Mouse (Mus musculus) MEL (cell line): ENCODE measurements around the gene C730034F03Rik. TPM values are rescaled to one million over a fixed set of nuclear protein-coding genes. Genes with fewer than 3 reads are reported as not detected.
A peak's percentile ranks its signal among the peaks of the same experiment; 100 is the strongest.

Experiments
- DNase-seq: peaks from one replicate; pipeline ENCODE4 v3.0.0; 2011; ENCODE audit warnings: low read depth, low spot score
- H3K27ac ChIP-seq: 2 replicates; pipeline ENCODE4 v1.5.1; 2012; ENCODE audit warnings: low read depth, mild to moderate bottlenecking, control low read depth, low read length, moderate library complexity; ENCODE audit not compliant: control insufficient read depth
- H3K27me3 ChIP-seq, 2 experiments: fragments of 150-350 bp in 1 of 2; sonication (generic) in 1 of 2; 2 replicates each; pipeline ENCODE4 v1.6.1; 2012; ENCODE audit warnings: low read length in 2 of 2, mild to moderate bottlenecking in 2 of 2, improper control_type of control experiment in 1 of 2, moderate library complexity in 1 of 2; ENCODE audit not compliant: insufficient read depth in 2 of 2, control insufficient read depth in 1 of 2
- H3K36me3 ChIP-seq, 2 experiments: 2 replicates each; pipeline ENCODE4 v1.6.1; 2012 to 2014; ENCODE audit warnings: low read length in 2 of 2, improper control_type of control experiment in 1 of 2, inconsistent platforms in 1 of 2, mild to moderate bottlenecking in 1 of 2; ENCODE audit not compliant: insufficient read depth in 2 of 2, control insufficient read depth in 1 of 2
- H3K4me1 ChIP-seq, 2 experiments: fragments of 150-350 bp in 1 of 2; sonication (generic) in 1 of 2; 2 replicates each; pipeline ENCODE4 v1.6.1; 2012; ENCODE audit warnings: low read length in 2 of 2, improper control_type of control experiment in 1 of 2, mild to moderate bottlenecking in 1 of 2; ENCODE audit not compliant: insufficient read depth in 2 of 2, control insufficient read depth in 1 of 2
- H3K4me3 ChIP-seq, 2 experiments: fragments of 150-350 bp in 1 of 2; sonication (generic) in 1 of 2; 2 replicates each; pipeline ENCODE4 v1.5.1; 2012; ENCODE audit warnings: low read depth in 2 of 2, low read length in 2 of 2, mild to moderate bottlenecking in 2 of 2, moderate library complexity in 2 of 2, control low read depth in 1 of 2, improper control_type of control experiment in 1 of 2; ENCODE audit not compliant: control insufficient read depth in 1 of 2, insufficient read depth in 1 of 2
- H3K79me2 ChIP-seq: 2 replicates; pipeline ENCODE4 v1.6.1; 2012; ENCODE audit warnings: mild to moderate bottlenecking, low read length, moderate library complexity; ENCODE audit not compliant: control insufficient read depth, poor library complexity, insufficient read depth
- H3K9ac ChIP-seq: 2 replicates; pipeline ENCODE4 v1.6.1; 2012; ENCODE audit warnings: low read depth, mild to moderate bottlenecking, control low read depth, low read length, moderate library complexity; ENCODE audit not compliant: control insufficient read depth, poor library complexity, severe bottlenecking
- H3K9me3 ChIP-seq: fragments of 150-350 bp; sonication (generic); replicated peaks from 2 replicates; pipeline ENCODE4 v1.6.1; 2012; ENCODE audit warnings: mild to moderate bottlenecking, low read length, improper control_type of control experiment, moderate library complexity; ENCODE audit not compliant: insufficient read depth
- BHLHE40 ChIP-seq: IDR thresholded peaks from 2 replicates; pipeline ENCODE4 v1.6.1; 2012; ENCODE audit warnings: low read depth, mild to moderate bottlenecking, inconsistent platforms, low read length, improper control_type of control experiment, borderline replicate concordance
- CHD1 ChIP-seq: IDR thresholded peaks from 2 replicates; pipeline ENCODE4 v1.6.1; 2012; ENCODE audit warnings: low read depth, mild to moderate bottlenecking, inconsistent platforms, low read length, improper control_type of control experiment
- CHD2 ChIP-seq: IDR thresholded peaks from 2 replicates; pipeline ENCODE4 v1.6.1; 2011; ENCODE audit warnings: low read length, improper control_type of control experiment
- CTCF ChIP-seq, 3 experiments: IDR thresholded peaks in 2 of 3; conservative IDR thresholded peaks in 1 of 3; 2 replicates each; pipeline ENCODE4 v1.5.1; 2011 to 2012; ENCODE audit warnings: low read length in 3 of 3, low read depth in 2 of 3, mild to moderate bottlenecking in 2 of 3, improper control_type of control experiment in 1 of 3, inconsistent platforms in 1 of 3, mixed read lengths in 1 of 3, moderate library complexity in 1 of 3; ENCODE audit not compliant: control insufficient read depth in 1 of 3, insufficient read depth in 1 of 3, poor library complexity in 1 of 3, severe bottlenecking in 1 of 3
- E2F4 ChIP-seq: IDR thresholded peaks from 2 replicates; pipeline ENCODE4 v1.6.1; 2011; ENCODE audit warnings: low read depth, low read length, improper control_type of control experiment, borderline replicate concordance
- ELF1 ChIP-seq: IDR thresholded peaks from 2 replicates; pipeline ENCODE4 v1.6.1; 2014; ENCODE audit warnings: low read depth, mild to moderate bottlenecking, inconsistent platforms, low read length, improper control_type of control experiment, moderate library complexity
- EP300 ChIP-seq, 2 experiments: IDR thresholded peaks; 2 replicates each; pipeline ENCODE4 v1.6.1; 2011; ENCODE audit warnings: improper control_type of control experiment in 2 of 2, low read length in 2 of 2, low read depth in 1 of 2, mild to moderate bottlenecking in 1 of 2
- GABPA ChIP-seq: IDR thresholded peaks from 2 replicates; pipeline ENCODE4 v1.6.1; 2012; ENCODE audit warnings: low read depth, mild to moderate bottlenecking, inconsistent platforms, low read length, improper control_type of control experiment, moderate library complexity
- GATA1 ChIP-seq: IDR thresholded peaks from 2 replicates; pipeline ENCODE4 v1.6.1; 2011; ENCODE audit warnings: low read depth, low read length, improper control_type of control experiment
- HCFC1 ChIP-seq: IDR thresholded peaks from 2 replicates; pipeline ENCODE4 v1.6.1; 2012; ENCODE audit warnings: low read depth, mild to moderate bottlenecking, inconsistent platforms, low read length, improper control_type of control experiment, moderate library complexity
- JUND ChIP-seq: IDR thresholded peaks from 2 replicates; pipeline ENCODE4 v1.6.1; 2011; ENCODE audit warnings: low read depth, mild to moderate bottlenecking, improper control_type of control experiment, low read length
- KAT2A ChIP-seq: conservative IDR thresholded peaks from 2 replicates; pipeline ENCODE4 v1.6.1; 2012; ENCODE audit warnings: low read depth, low read length, improper control_type of control experiment, inconsistent platforms
- MAFK ChIP-seq: IDR thresholded peaks from 2 replicates; pipeline ENCODE4 v1.6.1; 2011; ENCODE audit warnings: low read depth, mild to moderate bottlenecking, low read length, improper control_type of control experiment, borderline replicate concordance
- MAZ ChIP-seq: IDR thresholded peaks from 2 replicates; pipeline ENCODE4 v1.6.1; 2012; ENCODE audit warnings: low read depth, mild to moderate bottlenecking, inconsistent platforms, low read length, improper control_type of control experiment
- MXI1 ChIP-seq: IDR thresholded peaks from 2 replicates; pipeline ENCODE4 v1.6.1; 2011; ENCODE audit warnings: mild to moderate bottlenecking, low read depth, low read length, improper control_type of control experiment
- MYB ChIP-seq: IDR thresholded peaks from 2 replicates; pipeline ENCODE4 v1.6.1; 2011; ENCODE audit warnings: mild to moderate bottlenecking, low read depth, low read length, improper control_type of control experiment
- MYC ChIP-seq: IDR thresholded peaks from 2 replicates; pipeline ENCODE4 v1.6.1; 2011; ENCODE audit warnings: low read depth, mild to moderate bottlenecking, low read length, improper control_type of control experiment, moderate library complexity
- NRF1 ChIP-seq: IDR thresholded peaks from 2 replicates; pipeline ENCODE4 v1.6.1; 2014; ENCODE audit warnings: low read depth, mild to moderate bottlenecking, inconsistent platforms, low read length, improper control_type of control experiment, moderate library complexity; ENCODE audit not compliant: poor library complexity, insufficient read depth, severe bottlenecking
- POLR2A ChIP-seq, 2 experiments: IDR thresholded peaks; 2 replicates each; pipeline ENCODE4 v1.6.1; 2011 to 2012; ENCODE audit warnings: low read length in 2 of 2, mild to moderate bottlenecking in 2 of 2, control low read depth in 1 of 2, improper control_type of control experiment in 1 of 2, low read depth in 1 of 2, moderate library complexity in 1 of 2; ENCODE audit not compliant: control insufficient read depth in 1 of 2, insufficient read depth in 1 of 2, poor library complexity in 1 of 2
- RAD21 ChIP-seq: IDR thresholded peaks from 2 replicates; pipeline ENCODE4 v1.6.1; 2011; ENCODE audit warnings: mild to moderate bottlenecking, low read depth, low read length, improper control_type of control experiment
- RCOR1 ChIP-seq: IDR thresholded peaks from 2 replicates; pipeline ENCODE4 v1.6.1; 2012; ENCODE audit warnings: low read depth, mild to moderate bottlenecking, inconsistent platforms, low read length, improper control_type of control experiment
- SIN3A ChIP-seq: IDR thresholded peaks from 2 replicates; pipeline ENCODE4 v1.6.1; 2012; ENCODE audit warnings: low read length, improper control_type of control experiment, inconsistent platforms
- SMC3 ChIP-seq: IDR thresholded peaks from 2 replicates; pipeline ENCODE4 v1.6.1; 2011; ENCODE audit warnings: low read depth, low read length, improper control_type of control experiment
- TAL1 ChIP-seq: IDR thresholded peaks from 2 replicates; pipeline ENCODE4 v1.6.1; 2012; ENCODE audit warnings: mild to moderate bottlenecking, inconsistent platforms, low read length, moderate library complexity, mixed read lengths
- TBP ChIP-seq: IDR thresholded peaks from 2 replicates; pipeline ENCODE4 v1.8.0; 2011; ENCODE audit warnings: low read depth, low read length, improper control_type of control experiment
- TCF12 ChIP-seq: IDR thresholded peaks from 2 replicates; pipeline ENCODE4 v1.6.1; 2014; ENCODE audit warnings: low read depth, mild to moderate bottlenecking, inconsistent platforms, low read length, improper control_type of control experiment, moderate library complexity
- ZC3H11A ChIP-seq: IDR thresholded peaks from 2 replicates; pipeline ENCODE4 v1.6.1; 2012; ENCODE audit warnings: low read depth, mild to moderate bottlenecking, inconsistent platforms, low read length, improper control_type of control experiment
- ZKSCAN1 ChIP-seq: IDR thresholded peaks from 2 replicates; pipeline ENCODE4 v1.6.1; 2012; ENCODE audit warnings: low read depth, mild to moderate bottlenecking, inconsistent platforms, low read length, improper control_type of control experiment, moderate library complexity
- ZMIZ1 ChIP-seq: IDR thresholded peaks from 2 replicates; pipeline ENCODE4 v1.6.1; 2012; ENCODE audit warnings: low read depth, mild to moderate bottlenecking, inconsistent platforms, low read length, improper control_type of control experiment, moderate library complexity
- ZNF384 ChIP-seq: IDR thresholded peaks from 2 replicates; pipeline ENCODE4 v1.6.1; 2012; ENCODE audit warnings: low read depth, mild to moderate bottlenecking, inconsistent platforms, low read length, improper control_type of control experiment
- polyA plus RNA-seq, 2 experiments: library from polyadenylated mRNA; stranded (reverse) in 1 of 2; unstranded in 1 of 2; fragments of >175 nt in 1 of 2; fragments of >200 nt in 1 of 2; gene quantifications; 2 replicates each; pipeline versions ENCODE4 v1.2.1 to v1.2.4; 2012; ENCODE audit warnings: low replicate concordance in 2 of 2, low read depth in 1 of 2; ENCODE audit not compliant: insufficient read length in 2 of 2, insufficient read depth in 1 of 2, missing spikeins in 1 of 2
- total RNA-seq: library from RNA; depleted of rRNA; stranded (reverse); fragments of 300-350 nt; gene quantifications from 2 replicates; pipeline ENCODE4 v1.2.3, GENCODE M21; 2012

C730034F03Rik gene
- total and polyA plus RNA-seq, 3 experiments: 1.6 to 2.5 TPM; not detected in 1

GRCm38 (mm10) chr15:89402471-89402870 is 26.9 kb upstream of the C730034F03Rik start:
- no peaks in the 10 kb centered on the region for H3K9me3 ChIP-seq
- H3K36me3 ChIP-seq: peaks cover 0 to 23% of the 10 kb centered on the region in 2 experiments; a peak in 2 of 4 replicates
- no peak overlapping the region for H3K9ac ChIP-seq
- TF ChIP-seq RAD21 (no peak), SMC3 (no peak), MAFK (no peak), E2F4 (no peak), ZMIZ1 (no peak), ZKSCAN1 (no peak), MXI1 (no peak), JUND (no peak), EP300 (IDR thresholded peaks at IDR 0.05; ENCODE audit: low read depth in 1 of 2, low read length in 2 of 2) (no peak), CHD2 (no peak), KAT2A (no peak), GABPA (no peak), CTCF (IDR thresholded peaks at IDR 0.05 in 2 of 3, conservative IDR thresholded peaks at IDR 0.05 in 1 of 3; ENCODE audit: control insufficient read depth in 1 of 3, insufficient read depth in 1 of 3, low read depth in 2 of 3, low read length in 3 of 3, poor library complexity in 1 of 3, severe bottlenecking in 1 of 3) (no peak), MYB (no peak), RCOR1 (no peak)
- H3K4me3 ChIP-seq: no peak overlapping the region
- H3K27ac ChIP-seq: no peak overlapping the region
- H3K27me3 ChIP-seq: no peaks in the 10 kb centered on the region
- DNase-seq: peak; percentile 46
- H3K4me1 ChIP-seq: peaks cover 21 to 36% of the 10 kb centered on the region in 2 experiments
- no peaks in the 10 kb centered on the region for H3K79me2 ChIP-seq

DNA sequence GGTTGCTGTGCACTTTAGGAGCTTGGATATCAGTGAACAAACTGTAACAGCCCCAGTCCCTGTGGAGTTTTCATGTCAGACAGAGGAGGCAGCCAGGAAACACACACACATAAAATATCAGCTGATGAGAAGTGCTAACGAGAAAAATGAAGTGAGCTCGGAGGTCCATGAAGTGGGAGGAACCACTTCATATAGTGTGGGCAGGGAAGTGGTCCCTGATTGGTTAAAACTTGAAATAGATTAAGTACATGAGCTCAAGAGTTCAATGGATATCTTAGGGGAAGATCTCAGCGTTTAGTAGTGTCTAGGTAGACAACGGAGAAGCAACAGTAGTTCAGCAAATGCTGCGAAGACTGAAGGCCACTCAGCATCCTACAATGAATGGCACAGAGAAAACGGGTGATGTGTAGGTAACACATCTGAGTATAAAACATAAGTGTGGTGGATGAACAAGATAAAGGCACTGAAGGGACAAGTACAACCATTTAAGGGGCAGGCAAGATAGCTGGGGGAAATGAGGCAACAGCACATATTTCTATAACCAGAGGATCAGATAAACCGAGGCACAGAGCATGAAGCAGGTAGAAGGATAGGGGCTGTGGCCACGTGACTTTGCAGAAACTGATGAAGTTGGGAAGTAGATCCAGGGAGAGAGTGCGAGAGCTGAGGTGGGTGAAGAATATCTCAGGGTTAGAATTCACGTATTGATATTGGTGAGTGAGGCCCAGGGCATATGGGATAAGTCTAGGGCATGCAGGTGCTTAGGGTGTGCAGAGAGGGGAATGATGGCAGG is 24.4 kb upstream of the C730034F03Rik start:
- H3K9me3 ChIP-seq: no peaks in the 10 kb centered on the region
- peak; percentile 80 for DNase-seq
- peaks cover 0 to 19% of the 10 kb centered on the region in 2 experiments; a peak in 2 of 4 replicates for H3K36me3 ChIP-seq
- H3K27ac ChIP-seq: peak overlapping the region; percentile 42
- no peaks in the 10 kb centered on the region for H3K27me3 ChIP-seq
- no peak overlapping the region; the same call in 1 of the 2 replicates for H3K9ac ChIP-seq
- peak overlapping the region; percentile 21 to 68 for H3K4me3 ChIP-seq
- H3K4me1 ChIP-seq: peaks cover 17 to 27% of the 10 kb centered on the region in 2 experiments
- H3K79me2 ChIP-seq: no peaks in the 10 kb centered on the region
- TF ChIP-seq ELF1 (no peak; the same call in 1 of the 2 replicates), ZNF384 (no peak), BHLHE40 (no peak; the same call in 1 of the 2 replicates), ZMIZ1 (no peak), POLR2A (IDR thresholded peaks at IDR 0.05; ENCODE audit: control insufficient read depth in 1 of 2, insufficient read depth in 1 of 2, low read depth in 1 of 2, low read length in 2 of 2, poor library complexity in 1 of 2) (peak in 1 of 2 experiments; percentile 37; a peak in 1 of 4 replicates), GABPA (no peak), CHD2 (no peak; the same call in 1 of the 2 replicates), KAT2A (no peak), TAL1 (no peak), NRF1 (no peak), CHD1 (no peak), TCF12 (no peak), GATA1 (peak; percentile 82), MYC (no peak), RCOR1 (no peak), ZC3H11A (peak; percentile 18; the same call in 1 of the 2 replicates), SIN3A (peak; percentile 76), MAZ (no peak), SMC3 (no peak), HCFC1 (0 out of 2 replicates have a peak, but pooled peaks have one; percentile 23), TBP (peak; percentile 65)
